Mouse (Mus musculus) liver, adult 2 months (tissue): ENCODE measurements around the gene 5730596B20Rik. TPM values are rescaled to one million over a fixed set of nuclear protein-coding genes. Genes with fewer than 3 reads are reported as not detected.

Experiments
- DNase-seq: peaks from one replicate; pipeline ENCODE4 v3.0.0-alpha.2; 2011; ENCODE audit warnings: low read depth, low spot score; ENCODE audit errors: extremely low read depth
- H3K27ac ChIP-seq: fragments of 200-500 bp; replicated peaks from 2 replicates; pipeline ENCODE4 v1.5.1; 2012; ENCODE audit warnings: low read depth, mild to moderate bottlenecking, control low read depth, inconsistent platforms, low read length; ENCODE audit not compliant: insufficient read depth
- H3K27me3 ChIP-seq: fragments of 200-500 bp; 2 replicates; pipeline ENCODE4 v1.6.1; 2012; ENCODE audit warnings: mild to moderate bottlenecking, moderate library complexity, low read length, inconsistent platforms; ENCODE audit not compliant: control insufficient read depth, insufficient read depth
- H3K36me3 ChIP-seq: fragments of 200-500 bp; 2 replicates; pipeline ENCODE4 v1.6.1; 2012; ENCODE audit warnings: low read length, inconsistent platforms; ENCODE audit not compliant: control insufficient read depth, insufficient read depth
- H3K4me1 ChIP-seq: fragments of 200-500 bp; 2 replicates; pipeline ENCODE4 v1.6.1; 2011; ENCODE audit warnings: low read length; ENCODE audit not compliant: control insufficient read depth, insufficient read depth
- H3K4me3 ChIP-seq: fragments of 200-500 bp; 2 replicates; pipeline ENCODE4 v1.5.1; 2011; ENCODE audit warnings: low read depth, mild to moderate bottlenecking, control low read depth, low read length, moderate library complexity; ENCODE audit not compliant: insufficient read depth
- H3K79me2 ChIP-seq: fragments of 200-500 bp; 2 replicates; pipeline ENCODE4 v1.6.1; 2012; ENCODE audit warnings: inconsistent platforms, mild to moderate bottlenecking, low read length, moderate library complexity; ENCODE audit not compliant: control insufficient read depth, insufficient read depth
- H3K9ac ChIP-seq: fragments of 200-500 bp; 2 replicates; pipeline ENCODE4 v1.6.1; 2012; ENCODE audit warnings: low read depth, mild to moderate bottlenecking, control low read depth, inconsistent platforms, low read length
- CTCF ChIP-seq: fragments of 200-500 bp; IDR thresholded peaks from 2 replicates; pipeline ENCODE4 v1.5.1; 2011; ENCODE audit warnings: low read depth, low read length, control low read depth
- POLR2A ChIP-seq: fragments of 200-500 bp; IDR thresholded peaks from 2 replicates; pipeline ENCODE4 v1.6.1; 2011; ENCODE audit warnings: low read length, control low read depth; ENCODE audit not compliant: insufficient read depth; ENCODE audit errors: extremely low read depth
- WGBS: fragments of 180-500 bp; shearing (Covaris S2); methylation state at CpG from one replicate; pipeline ENCODE4 v1.1.7; 2018; 5-methylcytosine and 5-hydroxymethylcytosine counted together
- polyA plus RNA-seq: library from polyadenylated mRNA; depleted of rRNA; stranded (reverse); fragments of >200 nt; gene quantifications from 2 replicates; pipeline ENCODE4 v1.2.3, GENCODE M21; 2012; rRNA removed
- total RNA-seq: library from RNA; depleted of rRNA; stranded (reverse); fragments of >200 nt; gene quantifications from 2 replicates; pipeline ENCODE4 v1.2.3, GENCODE M21; 2014; rRNA removed

The 5730596B20Rik gene
- total and polyA plus RNA-seq, 2 experiments, result 0.02 to 0.09 TPM

DNA sequence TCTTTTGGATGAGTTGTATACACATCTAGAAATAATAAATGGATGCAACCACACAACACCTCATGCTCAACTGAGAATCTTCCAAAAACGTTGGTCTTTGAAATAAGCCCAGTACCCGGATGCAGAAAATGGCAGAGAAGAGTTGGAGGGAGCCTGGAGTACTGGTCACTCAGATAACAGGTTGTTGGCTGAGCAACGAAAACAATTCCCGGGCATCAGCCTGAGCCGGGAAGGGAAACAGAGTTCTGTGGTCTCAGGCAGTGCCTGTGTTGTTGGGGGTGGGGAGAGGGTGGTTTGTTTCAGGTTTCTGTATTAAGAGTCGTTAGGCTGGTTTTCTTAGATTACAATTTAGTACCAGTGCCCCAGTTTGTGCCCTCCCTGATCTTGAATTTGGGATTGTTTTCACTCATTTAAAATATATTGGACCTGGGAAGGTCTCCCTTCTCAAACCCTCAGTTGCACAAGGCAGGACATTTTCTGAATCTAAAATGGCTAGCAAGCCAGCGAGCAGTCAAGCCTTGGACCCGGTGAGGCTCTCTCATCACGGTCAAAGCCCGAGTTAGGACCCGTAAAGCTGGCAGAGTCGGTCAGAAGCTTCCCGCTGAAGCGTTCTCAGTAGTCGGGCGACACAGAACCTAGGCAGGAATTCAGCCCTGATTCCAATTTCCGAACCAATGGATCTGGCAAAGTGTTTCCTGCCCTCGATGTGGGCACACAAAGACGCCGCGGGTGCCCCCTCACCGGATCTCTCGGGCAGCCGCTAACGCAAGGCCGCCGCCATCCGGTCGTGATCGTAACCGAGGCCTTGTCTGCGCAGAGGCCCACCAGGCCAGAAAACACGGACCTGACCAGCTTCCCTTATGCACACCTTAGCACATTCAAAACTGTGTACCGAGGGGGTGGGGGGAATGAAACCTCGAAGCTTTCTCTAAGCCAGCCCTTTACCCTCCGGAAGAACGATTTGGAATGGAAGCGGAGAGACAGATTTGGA, 51.5 kb downstream of the 5730596B20Rik start:
- 6% methylated on average over 38 of the region's 38 CpGs for WGBS

DNA sequence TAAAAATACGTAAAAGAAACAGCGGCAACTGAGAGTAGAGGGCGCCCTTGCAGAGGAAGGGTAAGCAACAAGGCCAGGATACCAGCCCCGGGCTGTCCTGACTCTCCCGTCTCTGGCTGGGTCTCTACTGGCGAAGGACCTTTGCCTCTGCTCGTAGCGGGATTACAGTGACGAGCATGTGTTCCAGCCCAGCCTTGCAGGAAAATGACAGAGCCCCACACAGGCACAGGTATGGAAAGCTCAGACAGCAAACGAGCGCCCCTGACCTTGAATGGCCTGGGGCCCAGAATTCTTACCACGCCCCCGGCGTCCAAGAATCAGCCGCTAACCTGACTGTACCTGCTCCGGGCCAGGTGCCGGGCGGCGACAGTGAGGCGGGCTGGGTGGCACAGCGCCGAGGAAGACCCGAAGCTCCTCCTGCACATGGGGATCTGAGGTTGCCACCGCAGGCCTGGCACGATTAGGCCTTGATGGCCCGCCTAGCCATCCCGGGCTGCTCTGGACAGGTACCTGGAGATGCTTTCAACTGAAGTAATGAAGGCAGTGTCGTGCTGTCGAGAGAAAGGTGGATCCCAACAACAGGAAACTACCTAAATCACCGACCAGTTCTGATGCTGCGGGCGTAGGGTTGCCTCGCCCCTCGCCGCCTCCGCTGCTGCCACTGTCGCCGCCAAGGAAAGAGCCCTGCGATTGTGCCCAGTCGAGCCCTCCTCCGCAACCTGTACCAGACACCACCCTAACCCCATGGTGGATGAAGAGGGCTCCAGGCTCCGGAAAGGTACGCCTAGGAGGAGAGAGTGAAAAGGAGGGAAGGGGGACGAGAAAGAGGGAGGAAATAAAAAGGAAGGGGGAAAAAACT, 52.5 kb downstream of the 5730596B20Rik start:
- Histone ChIP-seq H3K27me3 (peaks cover 56% of the 10 kb centered on the region), H3K9ac (no peak overlapping the region), H3K4me1 (no peaks in the 10 kb centered on the region), H3K27ac (no peak overlapping the region), H3K36me3 (no peaks in the 10 kb centered on the region), H3K79me2 (no peaks in the 10 kb centered on the region), H3K4me3 (no peak overlapping the region)
- 6% methylated on average over 44 of the region's 44 CpGs for WGBS
- DNase-seq, result no peak
- TF ChIP-seq CTCF (no peak), POLR2A (no peak)

More for the DNA sequence above, 51.5 kb downstream of the 5730596B20Rik start:
- Histone ChIP-seq H3K36me3 (no peaks in the 10 kb centered on the region), H3K9ac (no peak overlapping the region), H3K27me3 (peaks cover 48% of the 10 kb centered on the region), H3K4me1 (no peaks in the 10 kb centered on the region), H3K27ac (no peak overlapping the region), H3K4me3 (no peak overlapping the region), H3K79me2 (no peaks in the 10 kb centered on the region)
- DNase-seq, result no peak
- TF ChIP-seq POLR2A (no peak), CTCF (no peak)

Other genes with a start within 250 kb of the 5730596B20Rik start
- 12.8 and 15.6 TPM in 2 replicates for gene Skap2, start 164.9 kb upstream of the 5730596B20Rik start, total RNA-seq
- 3.9 and 4.0 TPM in 2 replicates for gene Skap2, start 164.9 kb upstream of the 5730596B20Rik start, polyA plus RNA-seq
- 0.13 TPM in 1 of 2 replicates, not detected in the other for gene Hoxa1, start 19.2 kb upstream of the 5730596B20Rik start, total RNA-seq
- 0.10 and 0.18 TPM in 2 replicates for gene Hoxa1, start 19.2 kb upstream of the 5730596B20Rik start, polyA plus RNA-seq
- gene Hoxa2, start 12.7 kb upstream of the 5730596B20Rik start, total RNA-seq, result 0.09 and 0.40 TPM in 2 replicates
- 0.27 and 0.34 TPM in 2 replicates for gene Hoxa2, start 12.7 kb upstream of the 5730596B20Rik start, polyA plus RNA-seq
- gene Hoxa4, start 14.3 kb downstream of the 5730596B20Rik start, total RNA-seq, result 0.28 TPM in 1 of 2 replicates, not detected in the other
- gene Hoxa4, start 14.3 kb downstream of the 5730596B20Rik start, polyA plus RNA-seq, result 0.23 and 0.39 TPM in 2 replicates
- 0.28 and 0.40 TPM in 2 replicates for gene Hoxa5, start 27.1 kb downstream of the 5730596B20Rik start, total RNA-seq
- gene Hoxa5, start 27.1 kb downstream of the 5730596B20Rik start, polyA plus RNA-seq, result 0.10 and 0.16 TPM in 2 replicates
- not detected in 2 replicates for gene Hoxa6, start 31.2 kb downstream of the 5730596B20Rik start, total RNA-seq
- not detected in 2 replicates for gene Hoxa6, start 31.2 kb downstream of the 5730596B20Rik start, polyA plus RNA-seq
- gene Hoxa3, start 35.8 kb downstream of the 5730596B20Rik start, total RNA-seq, result 0.09 and 0.20 TPM in 2 replicates
- gene Hoxa3, start 35.8 kb downstream of the 5730596B20Rik start, polyA plus RNA-seq, result 0.20 and 0.42 TPM in 2 replicates
- gene Gm28308, start 35.8 kb downstream of the 5730596B20Rik start, total RNA-seq, result not detected in 2 replicates
- gene Gm28308, start 35.8 kb downstream of the 5730596B20Rik start, polyA plus RNA-seq, result not detected in 2 replicates
- gene Hoxa7, start 44.4 kb downstream of the 5730596B20Rik start, total RNA-seq, result 0.13 TPM in 1 of 2 replicates, not detected in the other
- 0.04 TPM in 1 of 2 replicates, not detected in the other for gene Hoxa7, start 44.4 kb downstream of the 5730596B20Rik start, polyA plus RNA-seq
- not detected in 2 replicates for gene Hoxa9, start 53.6 kb downstream of the 5730596B20Rik start, total RNA-seq
- gene Hoxa9, start 53.6 kb downstream of the 5730596B20Rik start, polyA plus RNA-seq, result 0.06 and 0.10 TPM in 2 replicates
- not detected in 2 replicates for gene Hoxa10, start 63.4 kb downstream of the 5730596B20Rik start, total RNA-seq
- not detected in 2 replicates for gene Hoxa10, start 63.4 kb downstream of the 5730596B20Rik start, polyA plus RNA-seq
- not detected in 2 replicates for gene Hoxa11, start 68.3 kb downstream of the 5730596B20Rik start, total RNA-seq
- not detected in 2 replicates for gene Hoxa11, start 68.3 kb downstream of the 5730596B20Rik start, polyA plus RNA-seq
- not detected in 2 replicates for gene Hoxa13, start 83.4 kb downstream of the 5730596B20Rik start, total RNA-seq
- gene Hoxa13, start 83.4 kb downstream of the 5730596B20Rik start, polyA plus RNA-seq, result not detected in 2 replicates
- gene Evx1, start 136.0 kb downstream of the 5730596B20Rik start, total RNA-seq, result not detected in 2 replicates
- not detected in 2 replicates for gene Evx1, start 136.0 kb downstream of the 5730596B20Rik start, polyA plus RNA-seq